Mouse (Mus musculus) megakaryocyte, embryonic 14.5 days (primary cell): ENCODE data around the gene Lrrtm4.

Source experiments
- FLI1 ChIP-seq: IDR thresholded peaks from 2 replicates; pipeline ENCODE4 v1.6.1; 2012; ENCODE audit warnings: low read length, inconsistent platforms, mixed read lengths
- GATA1 ChIP-seq: IDR thresholded peaks from 3 replicates; pipeline ENCODE4 v1.6.1; 2012; ENCODE audit warnings: mixed read lengths, low read length, inconsistent platforms, borderline replicate concordance

DNA sequence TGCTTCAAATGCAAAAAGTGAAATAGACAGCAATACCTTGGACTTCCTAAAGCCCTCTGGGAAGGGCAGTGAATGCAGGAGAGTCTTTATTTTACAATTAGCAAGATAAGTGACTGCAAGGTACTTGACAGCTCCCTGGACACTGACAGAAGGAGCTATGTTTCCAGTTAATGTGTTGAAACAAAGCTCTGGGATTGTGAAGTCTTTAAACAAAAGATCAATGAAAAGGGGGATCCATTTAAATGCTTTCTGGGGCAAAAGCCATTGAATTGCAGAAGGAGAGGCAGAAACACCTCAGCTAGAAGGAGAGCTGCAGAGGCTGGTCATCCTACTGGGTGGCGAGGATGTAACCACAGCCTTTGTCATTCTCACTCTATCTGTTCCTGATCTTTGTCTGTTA, 571.1 kb downstream of the Lrrtm4 start:
- TF ChIP-seq GATA1 (no peak), FLI1 (no peak)
